ENCODE assay signal across 17 mouse cellular contexts in genomic region chr8:94249836-94250435, GRCm38 (mm10). TPM values are rescaled to one million over a fixed set of nuclear protein-coding genes. Genes with fewer than 3 reads are reported as not detected.
A peak's percentile ranks its signal among the peaks of the same experiment; 100 is the strongest.
DNase-seq lines count a peak whose midpoint lies in the region; ATAC-seq and TF ChIP-seq lines count a peak whose summit lies in the region.
"Had no signal": no experiment of that assay in that cellular context is flagged by ENCODE, and none has a peak within 500 bp of the region (broad histone marks: within the 10 kb centered on the region; RNA-seq: fewer than 3 reads in every experiment).

No protein-coding gene starts in this region.

- H3K4me1 ChIP-seq in hindbrain, embryonic 13.5 days (replicated peaks): peaks cover 13% of the 10 kb centered on the region
- H3K4me1 ChIP-seq in hindbrain, embryonic 11.5 days (replicated peaks; ENCODE audit: control insufficient read depth, insufficient read depth, low read length): no peaks in the 10 kb centered on the region
- no peaks in the 10 kb centered on the region for H3K4me1 ChIP-seq in embryonic facial prominence, embryonic 14.5 days (ENCODE audit: control insufficient read depth, insufficient read depth, low read length)
- no peaks in the 10 kb centered on the region; the same call in none of the 2 replicates for H3K4me1 ChIP-seq in hindbrain, embryonic 16.5 days (ENCODE audit: control insufficient read depth, insufficient read depth, low read depth, low read length)
- no peaks in the 10 kb centered on the region for H3K4me1 ChIP-seq in limb, embryonic 10.5 days
- H3K4me1 ChIP-seq: kidney, embryonic 15.5 days; neural tube, embryonic 12.5 days had no signal

- no peak overlapping the region for H3K4me3 ChIP-seq in hindbrain, embryonic 13.5 days
- no peak overlapping the region for H3K4me3 ChIP-seq in hindbrain, embryonic 11.5 days (ENCODE audit: low read depth, low read length)
- no peak overlapping the region for H3K4me3 ChIP-seq in embryonic facial prominence, embryonic 14.5 days (ENCODE audit: low read depth, low read length)
- H3K4me3 ChIP-seq in hindbrain, embryonic 16.5 days (ENCODE audit: low read length): no peak overlapping the region
- no peak overlapping the region for H3K4me3 ChIP-seq in limb, embryonic 10.5 days
- H3K4me3 ChIP-seq: heart, embryonic 13.5 days; kidney, embryonic 15.5 days; neural tube, embryonic 12.5 days had no signal

- no peak for DNase-seq in hindbrain, embryonic 11.5 days (ENCODE audit: low spot score)
- DNase-seq in brain, embryonic 14.5 days (ENCODE audit: low read depth): peak; percentile 62
- DNase-seq in embryonic facial prominence, embryonic 14.5 days (ENCODE audit: low spot score): peak; percentile 61
- DNase-seq in kidney, postnatal 14 days: no peak
- no peak for DNase-seq in limb, embryonic 10.5 days (ENCODE audit: low spot score)
- DNase-seq: cerebellum, adult 9-11 months; heart, postnatal 36 days; liver; thymus, adult 18-20 months; thymus, postnatal 4 days had no signal

- 63% methylated on average over 2 of the region's 2 CpGs for WGBS in hindbrain, embryonic 13.5 days
- 86% methylated on average over 2 of the region's 2 CpGs for whole genome bisulfite sequencing in hindbrain, embryonic 11.5 days
- 55% methylated on average over 2 of the region's 2 CpGs for WGBS in embryonic facial prominence, embryonic 14.5 days
- 64% methylated on average over 2 of the region's 2 CpGs for WGBS in hindbrain, embryonic 16.5 days
- 84% methylated on average over 2 of the region's 2 CpGs for WGBS in limb, embryonic 10.5 days

- ATAC-seq in hindbrain, embryonic 13.5 days (ENCODE audit: low FRiP score): no peak
- ATAC-seq in hindbrain, embryonic 11.5 days (ENCODE audit: low FRiP score): no peak
- ATAC-seq in embryonic facial prominence, embryonic 14.5 days (ENCODE audit: low read depth): peak; percentile 71; the same call in 1 of the 2 replicates
- peak; percentile 54; the same call in 1 of the 2 replicates for ATAC-seq in hindbrain, embryonic 16.5 days
- ATAC-seq: intestine, embryonic 16.5 days; lung, postnatal 0 days had no signal

- no peak for TF ChIP-seq POLR2A in brain, embryonic 14.5 days (IDR thresholded peaks at IDR 0.05; ENCODE audit: borderline replicate concordance, extremely low read depth, insufficient read depth, insufficient read length, poor library complexity, severe bottlenecking)

- no peaks in the 10 kb centered on the region for H3K9me3 ChIP-seq in hindbrain, embryonic 13.5 days
- H3K9me3 ChIP-seq in hindbrain, embryonic 11.5 days (ENCODE audit: control insufficient read depth, low read length): no peaks in the 10 kb centered on the region
- no peaks in the 10 kb centered on the region for H3K9me3 ChIP-seq in embryonic facial prominence, embryonic 14.5 days (ENCODE audit: control insufficient read depth, low read length)
- no peaks in the 10 kb centered on the region for H3K9me3 ChIP-seq in hindbrain, embryonic 16.5 days (ENCODE audit: control insufficient read depth, low read length)
- H3K9me3 ChIP-seq in limb, embryonic 10.5 days (replicated peaks): no peaks in the 10 kb centered on the region
- H3K9me3 ChIP-seq: heart, embryonic 13.5 days; kidney, embryonic 15.5 days; neural tube, embryonic 12.5 days had no signal

- H3K36me3 ChIP-seq in hindbrain, embryonic 13.5 days: no peaks in the 10 kb centered on the region
- H3K36me3 ChIP-seq in hindbrain, embryonic 11.5 days (ENCODE audit: control insufficient read depth, insufficient read depth, low read length): no peaks in the 10 kb centered on the region
- H3K36me3 ChIP-seq in embryonic facial prominence, embryonic 14.5 days (ENCODE audit: control insufficient read depth, insufficient read depth, low read length): no peaks in the 10 kb centered on the region
- no peaks in the 10 kb centered on the region; the same call in 1 of the 2 replicates for H3K36me3 ChIP-seq in hindbrain, embryonic 16.5 days (ENCODE audit: control insufficient read depth, insufficient read depth, low read length)
- H3K36me3 ChIP-seq in limb, embryonic 10.5 days: peaks cover 9% of the 10 kb centered on the region; the same call in 1 of the 2 replicates
- H3K36me3 ChIP-seq: neural tube, embryonic 12.5 days had no signal

- no peak overlapping the region for H3K4me2 ChIP-seq in hindbrain, embryonic 13.5 days
- no peak overlapping the region for H3K4me2 ChIP-seq in hindbrain, embryonic 11.5 days (replicated peaks; ENCODE audit: low read depth, low read length)
- H3K4me2 ChIP-seq in embryonic facial prominence, embryonic 14.5 days (ENCODE audit: low read depth, low read length): no peak overlapping the region
- no peak overlapping the region for H3K4me2 ChIP-seq in hindbrain, embryonic 16.5 days (ENCODE audit: low read length)
- H3K4me2 ChIP-seq: heart, embryonic 13.5 days; kidney, embryonic 15.5 days; neural tube, embryonic 12.5 days had no signal

- no peak for TF ChIP-seq CTCF in brain, embryonic 14.5 days (IDR thresholded peaks at IDR 0.05; ENCODE audit: borderline replicate concordance, extremely low read depth, insufficient read depth, insufficient read length)

- H3K27ac ChIP-seq in hindbrain, embryonic 13.5 days: peak overlapping the region; percentile 63; the same call in 1 of the 2 replicates
- H3K27ac ChIP-seq in hindbrain, embryonic 11.5 days (ENCODE audit: low read depth, low read length): no peak overlapping the region
- H3K27ac ChIP-seq in embryonic facial prominence, embryonic 14.5 days (replicated peaks; ENCODE audit: low read depth, low read length): no peak overlapping the region; the same call in 1 of the 2 replicates
- peak overlapping the region; percentile 44 for H3K27ac ChIP-seq in hindbrain, embryonic 16.5 days (ENCODE audit: low read depth, low read length)
- no peak overlapping the region for H3K27ac ChIP-seq in limb, embryonic 10.5 days
- H3K27ac ChIP-seq: heart, embryonic 13.5 days; kidney, embryonic 15.5 days; neural tube, embryonic 12.5 days had no signal

- no peaks in the 10 kb centered on the region for H3K27me3 ChIP-seq in hindbrain, embryonic 13.5 days
- no peaks in the 10 kb centered on the region for H3K27me3 ChIP-seq in hindbrain, embryonic 11.5 days (ENCODE audit: control insufficient read depth, insufficient read depth, low read length)
- no peaks in the 10 kb centered on the region for H3K27me3 ChIP-seq in embryonic facial prominence, embryonic 14.5 days (replicated peaks; ENCODE audit: control insufficient read depth, insufficient read depth, low read length)
- H3K27me3 ChIP-seq in hindbrain, embryonic 16.5 days (replicated peaks; ENCODE audit: control insufficient read depth, insufficient read depth, low read length): no peaks in the 10 kb centered on the region
- H3K27me3 ChIP-seq in limb, embryonic 10.5 days (ENCODE audit: low read depth, poor library complexity, severe bottlenecking): no peaks in the 10 kb centered on the region
- H3K27me3 ChIP-seq: heart, embryonic 13.5 days; kidney, embryonic 15.5 days; neural tube, embryonic 12.5 days had no signal

- H3K9ac ChIP-seq in hindbrain, embryonic 13.5 days: no peak overlapping the region
- no peak overlapping the region for H3K9ac ChIP-seq in hindbrain, embryonic 11.5 days (ENCODE audit: low read depth, low read length)
- 0 out of 2 replicates have a peak overlapping the region, but pooled peaks have one; percentile 19 for H3K9ac ChIP-seq in embryonic facial prominence, embryonic 14.5 days (ENCODE audit: low read depth, low read length)
- no peak overlapping the region for H3K9ac ChIP-seq in hindbrain, embryonic 16.5 days (ENCODE audit: low read depth, low read length)
- H3K9ac ChIP-seq: heart, embryonic 13.5 days; kidney, embryonic 15.5 days; neural tube, embryonic 12.5 days had no signal

RNA-seq across cellular contexts. Expression of gene Nup93, which starts 35.6 kb away (rescaled TPM):
- 66.5 and 68.0 TPM in 2 replicates for polyA plus RNA-seq in hindbrain, embryonic 13.5 days (2015; fragmentation: Nextera tagmentation; extraction: Ambion mirVana)
- 95.1 and 112 TPM in 2 replicates for polyA plus RNA-seq in hindbrain, embryonic 11.5 days (2014; fragmentation: Nextera tagmentation; extraction: Ambion mirVana)
- polyA plus RNA-seq in brain, embryonic 14.5 days (2012; rRNA removed): 54.7 and 61.0 TPM in 2 replicates
- 60.9 and 77.0 TPM in 2 replicates for polyA plus RNA-seq in embryonic facial prominence, embryonic 14.5 days (2014; fragmentation: Nextera tagmentation; extraction: Ambion mirVana)
- polyA plus RNA-seq in hindbrain, embryonic 16.5 days (2015; fragmentation: Nextera tagmentation; extraction: Ambion mirVana): 54.0 and 62.1 TPM in 2 replicates
- polyA plus RNA-seq in limb, embryonic 10.5 days (2016; fragmentation: Nextera tagmentation; extraction: Ambion mirVana): 139 and 146 TPM in 2 replicates

Comparison
In these comparisons a context has a peak if more than half of its experiments do, and no peak if none do; other contexts are left out.
1. ATAC-seq: peak in embryonic facial prominence, embryonic 14.5 days (single experiment) and hindbrain, embryonic 16.5 days (single experiment); none in hindbrain, embryonic 13.5 days (single experiment) and hindbrain, embryonic 11.5 days (single experiment).
2. H3K27ac ChIP-seq: peak in hindbrain, embryonic 13.5 days (single experiment) and hindbrain, embryonic 16.5 days (single experiment); none in hindbrain, embryonic 11.5 days (single experiment), embryonic facial prominence, embryonic 14.5 days (single experiment) and limb, embryonic 10.5 days (single experiment).
3. DNase-seq: peak in brain, embryonic 14.5 days (single experiment) and embryonic facial prominence, embryonic 14.5 days (single experiment); none in hindbrain, embryonic 11.5 days (single experiment), kidney, postnatal 14 days (single experiment) and limb, embryonic 10.5 days (single experiment).